Mouse (Mus musculus): ENCODE results near the gene Cfap77.

DNA sequence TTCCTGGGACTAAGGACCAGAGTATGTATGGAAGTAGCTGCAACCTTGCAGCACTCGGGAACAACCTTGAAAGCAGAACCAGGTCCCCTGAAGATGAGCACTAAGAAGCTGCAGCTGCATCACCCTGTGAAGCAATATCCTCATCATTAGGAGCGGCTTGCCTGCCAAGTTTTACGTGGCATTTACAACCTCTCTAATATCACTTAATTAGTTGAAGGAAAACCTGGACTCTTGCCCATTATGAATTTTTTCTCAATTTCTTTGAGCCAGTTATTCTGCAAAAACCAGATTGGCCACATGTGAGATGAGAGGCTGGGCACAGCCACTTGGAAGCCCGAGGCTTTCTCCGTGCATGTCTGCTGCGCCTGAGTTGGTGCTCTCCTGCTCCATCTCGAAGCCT, 159.0 kb downstream of the Cfap77 start:
- TF ChIP-seq CTCF (IDR thresholded peaks at IDR 0.05; ENCODE audit: low read depth, low read length) (no peak), GATA1 (IDR thresholded peaks at IDR 0.05; ENCODE audit: borderline replicate concordance, low read length) (no peak), TAL1 (conservative IDR thresholded peaks at IDR 0.05; ENCODE audit: low read depth, low read length) (no peak), POLR2AphosphoS5 (IDR thresholded peaks at IDR 0.05; ENCODE audit: insufficient replicate concordance, low read depth, low read length) (no peak), GATA2 (IDR thresholded peaks at IDR 0.05; ENCODE audit: borderline replicate concordance, low read depth, low read length) (no peak)
